Mouse (Mus musculus): ENCODE data around the gene Gm49361.

GRCm38 (mm10) chr14:57682751-57683150 lies 63.2 kb downstream of the Gm49361 start:
- TF ChIP-seq EP300 (IDR thresholded peaks at IDR 0.05; ENCODE audit: insufficient read depth, low read depth, low read length) (no peak), CTCF (IDR thresholded peaks at IDR 0.05) (no peak), POLR2A (IDR thresholded peaks at IDR 0.05; ENCODE audit: insufficient read depth, low read depth, low read length) (no peak)
